Mouse (Mus musculus) kidney, postnatal 36 days (tissue): ENCODE measurements at regions not wholly inside any gene's neighbourhood (a gene's known extent, or its start where the extent isn't known, plus 50 kb on each side); places are given as distances from the start of the nearest gene placed in this dataset.
A peak's percentile ranks its signal among the peaks of the same experiment; 100 is the strongest.

Source experiments
- DNase-seq, 2 experiments: peaks; one replicate each; pipeline ENCODE4 v3.0.0; 2021 to 2022; ENCODE audit warnings: mixed read lengths in 2 of 2

- no peak for DNase-seq
These were observed 58.4 kb downstream of the Ly6f start for GRCm38 (mm10) chr15:75326586-75326985.

GRCm38 (mm10) chr15:75356050-75356735, 88.0 kb downstream of the Ly6f start:
- DNase-seq = peak; percentile 49 to 62

DNA sequence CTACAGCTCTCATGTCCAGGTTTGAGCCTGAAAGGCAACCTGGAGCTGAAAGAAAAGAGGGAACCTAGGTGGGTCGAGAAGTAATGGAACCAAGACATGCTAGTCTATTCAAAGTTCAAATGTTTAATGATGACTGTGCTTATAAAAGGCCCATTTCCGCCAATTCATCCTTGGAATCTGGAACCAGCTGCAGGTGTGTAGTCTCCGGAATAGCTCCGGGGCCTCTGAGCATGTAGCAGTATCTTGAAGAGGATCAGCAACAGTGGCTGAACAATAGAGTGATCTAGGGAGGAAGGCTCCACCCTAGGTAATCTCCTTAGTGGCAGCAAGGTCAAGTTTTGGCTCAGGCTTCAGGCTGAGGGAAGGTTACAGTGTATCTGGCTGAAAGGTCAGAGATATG, 103.4 kb downstream of the Ly6f start:
- no peak for DNase-seq

- DNase-seq = peak; percentile 73 to 83
These were observed 108.3 kb downstream of the Ly6f start for GRCm38 (mm10) chr15:75376391-75377100.

GRCm38 (mm10) chr15:75378136-75378535, 109.9 kb downstream of the Ly6f start:
- peak in 1 of 2 experiments; percentile 50 for DNase-seq

DNA sequence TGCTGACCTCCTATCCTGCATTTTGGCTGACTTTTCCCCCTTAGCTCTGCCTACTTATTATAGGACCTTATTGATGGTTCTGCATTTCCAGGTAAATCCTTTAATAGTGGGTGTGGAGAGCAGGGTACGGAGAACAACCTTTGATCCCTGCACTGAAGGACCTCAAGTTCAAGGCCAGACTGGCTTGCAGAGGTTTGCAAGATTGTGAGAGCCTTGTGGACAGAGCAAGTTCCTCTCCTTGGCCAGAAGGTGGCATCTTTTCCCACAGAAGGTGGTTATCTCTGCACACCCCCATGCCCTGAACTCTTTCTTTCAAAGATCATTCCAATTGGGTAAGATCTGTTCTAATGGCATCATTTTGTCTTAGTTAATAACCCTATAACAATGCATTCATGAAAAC, 111.6 kb downstream of the Ly6f start:
- DNase-seq = peak; percentile 20 to 33

GRCm38 (mm10) chr15:75382191-75382950, 114.2 kb downstream of the Ly6f start:
- no peak for DNase-seq

DNA sequence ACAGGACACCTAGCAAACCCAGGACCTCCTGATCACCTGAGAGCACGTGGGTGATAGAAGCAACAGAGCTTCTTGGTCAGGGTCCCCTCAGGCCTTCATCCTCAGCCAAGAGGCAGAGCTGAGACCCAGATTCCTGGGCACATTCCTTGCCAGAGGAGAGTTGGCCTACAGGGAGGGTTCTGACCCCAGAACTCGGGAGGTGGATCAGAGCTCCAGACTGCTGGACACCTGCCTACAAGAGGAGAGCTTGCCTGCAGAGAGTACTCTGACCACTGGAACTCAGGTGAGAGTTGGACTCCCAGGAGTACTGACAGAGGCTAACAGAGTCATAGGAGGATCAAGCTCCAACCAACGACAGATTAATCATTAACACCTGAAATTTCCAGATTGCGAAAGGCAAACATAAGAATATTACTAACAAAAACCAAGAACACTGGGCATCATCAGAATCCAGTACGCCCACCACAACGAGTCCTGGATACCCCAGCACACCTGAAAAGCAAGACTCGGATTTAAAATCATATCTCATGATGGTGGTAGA, 124.8 kb downstream of the Ly6f start:
- DNase-seq = peak; percentile 71 to 90

DNA sequence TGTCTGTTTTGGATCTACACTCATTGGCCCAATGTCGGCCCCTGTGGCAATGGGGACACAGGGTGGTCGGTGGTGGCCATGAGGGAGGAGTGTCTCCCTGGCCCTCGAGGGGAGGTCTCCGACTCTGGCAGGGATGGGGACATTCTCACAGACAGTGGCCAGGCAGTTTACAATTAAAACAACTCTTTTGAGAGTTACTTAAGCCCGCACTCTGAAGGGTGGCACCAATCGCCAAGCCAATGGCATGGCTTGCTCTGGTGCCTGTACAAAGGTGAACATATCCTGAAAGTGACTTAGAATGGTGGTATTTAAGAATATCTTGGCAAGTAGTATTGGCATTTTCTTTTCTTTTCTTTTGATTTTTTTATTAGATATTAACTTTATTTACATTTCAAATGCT, 129.1 kb downstream of the Ly6f start:
- peak in 1 of 2 experiments; percentile 30 for DNase-seq
